Mouse (Mus musculus) ES-E14 (cell line): ENCODE measurements around the gene Fgr.

Experiments
- CHD2 ChIP-seq: IDR thresholded peaks from 2 replicates; pipeline ENCODE4 v1.6.1; 2014; ENCODE audit warnings: mild to moderate bottlenecking, low read depth, low read length, inconsistent platforms
- HCFC1 ChIP-seq: IDR thresholded peaks from 2 replicates; pipeline ENCODE4 v1.6.1; 2012; ENCODE audit warnings: low read length, inconsistent platforms, borderline replicate concordance; ENCODE audit not compliant: insufficient read depth
- MAFK ChIP-seq: IDR thresholded peaks from 2 replicates; pipeline ENCODE4 v1.6.1; 2014; ENCODE audit warnings: mild to moderate bottlenecking, low read depth, low read length, inconsistent platforms; ENCODE audit not compliant: insufficient read depth
- ZC3H11A ChIP-seq: IDR thresholded peaks from 2 replicates; pipeline ENCODE4 v1.6.1; 2012; ENCODE audit warnings: low read depth, mild to moderate bottlenecking, inconsistent platforms, low read length, borderline replicate concordance
- ZNF384 ChIP-seq: IDR thresholded peaks from 2 replicates; pipeline ENCODE4 v1.6.1; 2012; ENCODE audit warnings: low read depth, low read length, inconsistent platforms

DNA sequence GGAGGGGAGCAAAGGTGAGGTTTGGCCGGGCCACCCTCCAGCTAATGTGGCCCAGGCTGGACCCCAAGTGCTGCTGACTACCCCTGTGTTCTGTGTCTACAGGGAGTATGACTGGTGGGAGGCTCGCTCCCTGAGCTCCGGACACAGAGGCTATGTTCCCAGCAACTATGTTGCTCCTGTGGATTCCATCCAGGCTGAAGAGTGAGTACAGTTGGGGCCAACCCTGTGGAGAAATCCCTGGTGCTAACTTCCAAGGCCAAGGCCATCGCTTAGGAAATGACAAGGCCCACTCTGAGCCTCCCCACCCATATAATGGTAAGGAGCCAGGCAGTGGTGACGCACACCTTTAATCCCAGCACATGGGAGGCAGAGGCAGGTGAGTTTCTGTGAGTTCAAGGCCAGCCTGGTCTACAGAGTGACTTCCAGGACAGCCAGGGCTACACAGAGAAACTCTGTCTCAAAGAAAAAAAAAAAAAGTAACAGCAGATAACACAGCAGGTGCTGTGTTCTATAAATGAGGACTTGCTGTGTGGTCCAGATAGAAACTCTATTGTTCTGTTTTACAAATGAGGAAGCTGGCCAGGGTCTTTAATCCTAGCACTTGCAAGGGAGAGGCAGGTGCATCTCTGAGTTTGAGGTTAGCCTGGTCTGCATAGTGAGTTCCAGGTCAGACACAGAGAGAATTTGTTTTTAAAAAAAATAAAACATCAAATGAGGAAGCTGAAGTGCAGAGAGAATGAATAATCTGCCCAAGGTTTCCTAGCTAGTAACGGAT, 14.9 kb downstream of the Fgr start:
- no peak for TF ChIP-seq CHD2
- no peak for TF ChIP-seq ZC3H11A
- TF ChIP-seq HCFC1, result no peak
- peak; percentile 79 for TF ChIP-seq ZNF384
- TF ChIP-seq MAFK, result no peak
